Mouse (Mus musculus) kidney, embryonic 14.5 days (tissue): ENCODE measurements around the gene Tfap2c. TPM values are rescaled to one million over a fixed set of nuclear protein-coding genes. Genes with fewer than 3 reads are reported as not detected.

ENCODE experiments used
- ATAC-seq: fragments of 200-750 bp; cut with Nextera tagmentation; 2 replicates; pipeline ENCODE4 v1.8.0; 2017; ENCODE audit warnings: moderate number of reproducible peaks, mild to moderate bottlenecking, moderate TSS enrichment, moderate library complexity; ENCODE audit not compliant: low FRiP score, low TSS enrichment
- H3K27ac ChIP-seq: fragments of 300-500 bp; sonication (generic); 2 replicates; pipeline ENCODE4 v1.5.1; 2014; ENCODE audit warnings: low read depth, mild to moderate bottlenecking, low read length, moderate library complexity, mixed read lengths
- H3K27me3 ChIP-seq: fragments of 300-500 bp; sonication (generic); 2 replicates; pipeline ENCODE4 v1.6.1; 2014; ENCODE audit warnings: mild to moderate bottlenecking, low read length; ENCODE audit not compliant: control insufficient read depth, insufficient read depth
- H3K36me3 ChIP-seq: fragments of 300-500 bp; sonication (generic); 2 replicates; pipeline ENCODE4 v1.6.1; 2014; ENCODE audit warnings: low read length, mixed read lengths; ENCODE audit not compliant: control insufficient read depth, insufficient read depth
- H3K4me1 ChIP-seq: fragments of 300-500 bp; sonication (generic); 2 replicates; pipeline ENCODE4 v1.6.1; 2014; ENCODE audit warnings: low read length, mixed read lengths; ENCODE audit not compliant: control insufficient read depth, insufficient read depth
- H3K4me2 ChIP-seq: fragments of 300-500 bp; sonication (generic); replicated peaks from 2 replicates; pipeline ENCODE4 v1.6.1; 2014; ENCODE audit warnings: low read depth, mild to moderate bottlenecking, low read length
- H3K4me3 ChIP-seq: fragments of 300-500 bp; sonication (generic); 2 replicates; pipeline ENCODE4 v1.5.1; 2014; ENCODE audit warnings: mild to moderate bottlenecking, low read length
- H3K9ac ChIP-seq: fragments of 300-500 bp; sonication (generic); 2 replicates; pipeline ENCODE4 v1.6.1; 2014; ENCODE audit warnings: low read depth, mild to moderate bottlenecking, low read length, moderate library complexity
- H3K9me3 ChIP-seq: fragments of 300-500 bp; sonication (generic); 2 replicates; pipeline ENCODE4 v1.6.1; 2016; ENCODE audit warnings: low read length; ENCODE audit not compliant: control insufficient read depth
- WGBS: fragments of 180-500 bp; shearing (Covaris S2); extraction: QIAGEN DNeasy Blood & Tissue Kit; methylation state at CpG from one replicate; pipeline ENCODE4 v1.1.7; 2014; 5-methylcytosine and 5-hydroxymethylcytosine counted together
- polyA plus RNA-seq: library from polyadenylated mRNA; unstranded; fragments of >200 nt; fragmentation: Nextera tagmentation; extraction: Ambion mirVana; gene quantifications from 2 replicates; pipeline ENCODE4 v1.2.1, GENCODE M21; 2014

Gene Tfap2c
- polyA plus RNA-seq, 1 experiment from 2014 or later: 0.66 TPM

DNA sequence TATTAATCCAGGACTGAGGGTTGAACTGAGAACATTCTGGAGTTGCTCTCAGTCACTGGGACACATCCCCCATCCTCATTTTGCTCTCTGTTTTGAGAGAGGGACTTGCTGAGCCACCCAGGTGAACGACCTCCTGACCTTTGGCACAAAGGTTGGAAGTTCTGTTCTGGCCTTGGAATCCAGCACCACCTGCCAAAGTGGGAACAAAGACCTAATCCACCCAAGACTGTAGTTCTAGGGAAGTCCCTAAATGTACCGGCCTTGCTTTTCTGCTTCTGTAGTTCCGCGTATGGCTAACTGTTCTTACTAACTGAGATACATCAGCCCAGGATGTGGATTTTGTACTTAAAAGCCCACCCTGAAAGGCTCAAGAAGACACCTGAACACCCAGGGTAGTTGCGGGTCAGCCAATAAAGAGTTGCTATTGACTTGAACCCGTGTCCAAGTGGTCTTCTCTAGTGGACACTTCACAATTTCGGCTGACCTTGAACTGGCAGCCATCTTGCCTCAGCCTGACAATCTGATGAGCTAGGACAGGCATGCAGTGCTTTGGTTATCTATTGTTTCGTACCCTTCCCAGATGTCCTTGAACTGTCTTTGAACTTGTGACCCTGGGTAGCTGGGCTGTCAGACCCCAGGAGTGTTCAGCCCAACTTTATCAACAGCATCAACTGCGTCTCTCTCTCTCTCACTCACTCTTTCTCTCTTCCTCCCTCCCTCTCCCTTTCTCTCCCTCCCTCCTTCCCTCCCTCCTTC, 28.6 kb upstream of the Tfap2c start:
- no peak overlapping the region for H3K4me3 ChIP-seq
- WGBS: 90% methylated on average over 9 of the region's 9 CpGs
- no peaks in the 10 kb centered on the region for H3K36me3 ChIP-seq
- no peaks in the 10 kb centered on the region for H3K9me3 ChIP-seq
- no peaks in the 10 kb centered on the region for H3K27me3 ChIP-seq
- H3K27ac ChIP-seq: no peak overlapping the region
- ATAC-seq: no peak
- H3K9ac ChIP-seq: no peak overlapping the region
- H3K4me2 ChIP-seq: no peak overlapping the region
- H3K4me1 ChIP-seq: no peaks in the 10 kb centered on the region

DNA sequence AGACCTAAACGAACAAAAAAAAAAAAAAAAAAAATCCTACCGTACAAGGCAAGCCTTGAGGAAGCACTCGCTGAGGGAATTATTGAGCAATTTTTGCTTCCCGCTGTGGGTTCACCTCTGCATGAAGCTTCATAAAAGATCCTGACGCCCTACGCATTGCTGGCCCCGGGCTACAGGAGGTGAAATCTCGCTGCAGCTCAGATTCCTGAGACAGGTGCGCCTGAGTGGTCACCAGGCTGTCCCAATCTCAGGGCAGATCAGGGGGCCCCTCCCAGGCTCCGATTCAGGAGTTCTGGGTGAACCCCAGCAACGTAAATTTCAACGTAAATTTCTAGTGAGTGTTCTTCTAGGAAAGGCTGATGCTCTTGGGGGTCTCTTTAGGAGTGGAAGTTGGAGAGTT, 26.9 kb upstream of the Tfap2c start:
- Histone ChIP-seq H3K4me2 (no peak overlapping the region), H3K36me3 (no peaks in the 10 kb centered on the region), H3K27me3 (no peaks in the 10 kb centered on the region), H3K4me1 (no peaks in the 10 kb centered on the region), H3K4me3 (no peak overlapping the region), H3K27ac (no peak overlapping the region), H3K9ac (no peak overlapping the region), H3K9me3 (no peaks in the 10 kb centered on the region)
- 70% methylated on average over 11 of the region's 12 CpGs for WGBS
- no peak for ATAC-seq

- no peaks in the 10 kb centered on the region for H3K36me3 ChIP-seq
Measured at GRCm38 (mm10) chr2:172527175-172527574, 22.2 kb upstream of the Tfap2c start.

DNA sequence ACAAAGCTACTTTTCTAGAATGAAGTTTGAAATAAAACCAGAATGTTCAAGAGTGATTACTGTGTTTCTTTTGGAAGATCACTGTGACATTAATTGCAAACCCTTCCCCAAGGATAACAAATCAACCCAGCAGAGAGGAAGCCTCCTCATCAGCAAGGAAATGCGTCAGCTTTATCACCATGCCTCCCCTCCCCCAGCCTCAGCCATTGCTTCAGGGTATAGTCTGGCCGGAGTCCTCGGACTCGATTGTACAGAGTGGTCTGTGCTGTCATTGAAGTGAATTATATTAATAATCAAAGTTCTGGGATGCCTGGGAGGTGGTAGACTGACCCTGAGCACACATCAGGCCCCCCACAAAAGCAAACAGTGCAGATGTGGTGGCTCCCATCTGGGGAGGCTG, 5.4 kb upstream of the Tfap2c start:
- WGBS: 26% methylated on average over 4 of the region's 4 CpGs
- H3K36me3 ChIP-seq: no peaks in the 10 kb centered on the region
- H3K9me3 ChIP-seq: peaks cover 7% of the 10 kb centered on the region; the same call in 1 of the 2 replicates
- no peaks in the 10 kb centered on the region for H3K4me1 ChIP-seq
- H3K4me2 ChIP-seq: no peak overlapping the region
- H3K9ac ChIP-seq: no peak overlapping the region
- H3K27me3 ChIP-seq: peaks cover 58% of the 10 kb centered on the region
- no peak for ATAC-seq
- no peak overlapping the region for H3K4me3 ChIP-seq
- H3K27ac ChIP-seq: no peak overlapping the region

More at GRCm38 (mm10) chr2:172527175-172527574, 22.2 kb upstream of the Tfap2c start:
- 83% methylated on average over 8 of the region's 8 CpGs for WGBS
- Histone ChIP-seq H3K4me1 (no peaks in the 10 kb centered on the region), H3K9me3 (no peaks in the 10 kb centered on the region), H3K27me3 (no peaks in the 10 kb centered on the region), H3K4me3 (no peak overlapping the region), H3K4me2 (no peak overlapping the region), H3K9ac (no peak overlapping the region), H3K27ac (no peak overlapping the region)
- no peak for ATAC-seq

DNA sequence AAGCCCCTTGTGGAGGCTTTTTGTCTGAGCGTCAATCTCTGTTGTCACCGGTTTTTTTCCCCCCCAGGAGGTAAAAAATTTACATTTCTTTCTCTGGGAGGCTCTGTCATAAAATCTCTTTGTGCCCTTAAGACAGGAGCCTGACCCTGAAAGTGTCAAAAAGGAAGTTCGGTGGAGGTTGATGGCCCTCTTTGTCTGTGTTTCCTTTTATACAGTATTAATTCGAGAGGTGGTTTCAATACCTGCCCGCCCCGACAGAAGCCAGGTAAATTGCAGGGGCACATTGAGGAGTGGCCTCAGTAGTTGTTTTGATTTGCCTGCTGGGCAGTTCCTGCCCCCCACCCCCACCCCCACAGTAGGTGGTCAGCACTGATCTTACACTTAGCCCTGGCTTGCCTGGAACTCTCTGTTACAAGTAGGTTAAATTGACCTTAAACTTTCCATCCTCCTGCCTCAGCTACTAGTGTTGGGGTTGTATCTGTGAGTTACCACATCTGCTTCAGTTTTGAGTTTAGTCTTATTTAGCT, 4.7 kb upstream of the Tfap2c start:
- H3K27me3 ChIP-seq: peaks cover 64% of the 10 kb centered on the region
- H3K4me3 ChIP-seq: no peak overlapping the region
- no peak overlapping the region for H3K4me2 ChIP-seq
- no peak for ATAC-seq
- no peaks in the 10 kb centered on the region for H3K4me1 ChIP-seq
- no peak overlapping the region for H3K27ac ChIP-seq
- no peaks in the 10 kb centered on the region for H3K36me3 ChIP-seq
- WGBS: 8% methylated on average over 6 of the region's 6 CpGs
- no peak overlapping the region for H3K9ac ChIP-seq
- H3K9me3 ChIP-seq: peaks cover 7% of the 10 kb centered on the region; the same call in 1 of the 2 replicates

DNA sequence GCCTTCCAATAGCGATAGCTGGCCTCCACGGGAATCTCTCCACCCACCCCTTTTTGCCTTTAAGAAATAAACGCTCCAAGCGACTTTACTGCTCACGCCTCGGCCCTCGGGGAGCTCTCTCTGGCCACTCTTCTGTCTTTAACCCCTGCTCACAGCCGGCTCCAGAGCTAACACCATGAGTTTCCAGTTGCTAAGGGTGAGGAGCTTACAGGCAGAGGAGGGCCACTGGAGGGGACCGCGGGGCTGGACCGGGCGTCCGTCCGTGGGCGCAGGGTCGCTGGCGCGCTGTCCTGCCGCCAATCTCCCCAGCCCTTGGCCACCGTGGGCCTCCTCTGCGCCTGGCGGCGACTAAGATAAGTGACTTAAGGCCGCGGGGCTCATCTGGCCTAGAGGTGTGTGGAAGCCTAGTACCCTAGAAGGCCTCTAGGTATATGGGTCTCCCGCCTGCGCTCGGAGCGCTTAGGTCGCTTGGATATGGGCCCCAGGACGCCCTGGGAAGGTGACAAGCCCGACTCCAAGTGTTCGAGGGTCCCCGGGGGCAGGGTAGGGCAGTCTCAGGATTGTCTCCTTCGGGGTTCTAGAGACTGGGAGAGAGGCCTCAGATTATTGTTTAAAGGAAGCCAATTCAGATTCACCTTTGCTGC, 3.7 kb upstream of the Tfap2c start:
- Histone ChIP-seq H3K4me3 (no peak overlapping the region), H3K27ac (no peak overlapping the region), H3K9ac (no peak overlapping the region), H3K4me2 (no peak overlapping the region), H3K4me1 (peaks cover 1% of the 10 kb centered on the region; the same call in 1 of the 2 replicates), H3K36me3 (no peaks in the 10 kb centered on the region), H3K27me3 (peaks cover 75% of the 10 kb centered on the region), H3K9me3 (no peaks in the 10 kb centered on the region)
- no peak for ATAC-seq
- WGBS: 3% methylated on average over 35 of the region's 35 CpGs

DNA sequence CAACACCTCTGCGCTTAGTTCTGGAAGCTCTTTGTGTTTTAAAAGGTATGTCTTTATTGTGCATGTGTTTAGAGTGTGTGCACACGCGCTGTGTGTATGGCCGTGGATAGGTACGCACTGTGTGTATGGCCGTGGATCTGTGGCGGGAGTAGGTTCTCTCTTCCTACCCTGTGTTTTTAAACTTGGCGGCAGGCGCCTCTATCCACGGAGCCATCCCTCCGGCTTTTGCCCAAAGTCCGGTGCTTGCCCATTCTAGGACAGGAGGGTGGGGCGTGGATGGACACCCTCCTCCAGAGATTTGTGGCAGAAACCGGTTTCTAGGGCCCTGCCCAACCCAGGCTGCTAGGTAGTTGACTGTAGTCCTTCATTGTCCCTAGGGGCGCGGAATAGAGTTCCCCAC, 2.8 kb upstream of the Tfap2c start:
- 9% methylated on average over 16 of the region's 16 CpGs for WGBS
- Histone ChIP-seq H3K27ac (no peak overlapping the region), H3K4me1 (peaks cover 7% of the 10 kb centered on the region), H3K27me3 (peaks cover 83% of the 10 kb centered on the region), H3K4me2 (no peak overlapping the region), H3K36me3 (no peaks in the 10 kb centered on the region), H3K9me3 (no peaks in the 10 kb centered on the region), H3K9ac (no peak overlapping the region), H3K4me3 (no peak overlapping the region)
- ATAC-seq: no peak

DNA sequence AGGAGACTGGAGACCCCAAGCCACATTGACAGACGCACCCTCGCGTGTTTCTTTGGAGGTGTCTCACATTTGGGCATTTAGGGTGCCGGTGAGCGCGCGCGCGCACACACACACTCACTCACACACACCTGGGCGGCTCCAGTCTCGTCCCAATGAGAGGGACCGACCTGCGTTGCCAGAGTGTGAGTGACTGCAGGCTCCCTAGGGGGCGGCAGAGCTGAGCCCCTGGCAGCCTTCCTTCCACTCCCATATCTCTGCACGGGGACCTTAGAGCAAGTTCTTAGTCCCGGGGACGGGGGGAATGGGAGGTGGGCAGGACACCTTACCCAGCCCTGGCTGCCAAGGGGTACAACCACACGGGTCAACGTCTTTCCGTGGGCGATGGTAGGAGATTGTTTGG, 2.3 kb upstream of the Tfap2c start:
- Histone ChIP-seq H3K4me1 (peaks cover 9% of the 10 kb centered on the region), H3K9me3 (no peaks in the 10 kb centered on the region), H3K27ac (no peak overlapping the region), H3K4me2 (peak overlapping the region; percentile 26), H3K4me3 (peak overlapping the region; percentile 18), H3K27me3 (peaks cover 88% of the 10 kb centered on the region), H3K36me3 (no peaks in the 10 kb centered on the region), H3K9ac (no peak overlapping the region)
- under 1% methylated on average over 21 of the region's 21 CpGs for WGBS
- ATAC-seq: no peak
